In the genomic region with DNA sequence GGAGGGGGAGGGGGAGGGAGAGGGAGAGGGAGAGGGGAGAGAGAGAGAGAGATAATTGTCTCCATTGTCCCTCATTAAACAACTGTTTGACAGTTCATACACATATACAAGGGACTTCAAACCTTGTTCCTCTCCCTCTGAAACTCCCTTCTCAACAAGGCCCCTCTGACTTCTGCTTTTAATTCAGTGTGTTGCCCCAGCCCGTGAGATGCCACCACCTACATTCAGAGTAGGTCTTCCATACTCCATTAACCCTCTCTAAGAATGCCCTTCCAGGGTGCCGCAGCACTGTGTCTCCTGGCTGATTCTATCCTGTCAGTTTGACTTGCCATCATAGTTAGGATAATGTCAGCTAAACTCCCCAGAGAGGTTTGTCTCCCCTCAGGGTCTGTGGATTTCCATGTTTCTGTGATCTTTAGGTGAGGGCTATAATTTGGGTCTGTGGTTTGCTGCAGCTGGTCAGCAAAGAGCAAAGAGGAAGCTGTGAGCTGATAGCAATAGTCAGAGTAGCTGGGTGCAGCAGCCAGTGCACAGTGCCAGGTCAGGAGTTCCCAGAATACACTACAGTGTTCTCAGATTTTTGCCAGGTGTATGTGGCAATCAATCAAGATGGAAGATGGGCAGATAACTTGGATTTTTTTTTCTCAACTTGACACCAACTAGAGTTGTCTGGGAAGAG, we compare ENCODE assay signal across 21 mouse cellular contexts. TPM values are rescaled to one million over a fixed set of nuclear protein-coding genes. Genes with fewer than 3 reads are reported as not detected.
A peak's percentile ranks its signal among the peaks of the same experiment; 100 is the strongest.
DNase-seq lines count a peak whose midpoint lies in the region; ATAC-seq and TF ChIP-seq lines count a peak whose summit lies in the region.
"Had no signal": no experiment of that assay in that cellular context is flagged by ENCODE, and none has a peak within 500 bp of the region (broad histone marks: within the 10 kb centered on the region; RNA-seq: fewer than 3 reads in every experiment).

No protein-coding gene starts in this region.

- no peak overlapping the region for H3K4me3 ChIP-seq in liver, adult 2 months (ENCODE audit: insufficient read depth, low read depth, low read length)
- no peak overlapping the region for H3K4me3 ChIP-seq in liver, embryonic 11.5 days (ENCODE audit: low read depth, low read length)
- H3K4me3 ChIP-seq: forebrain, embryonic 13.5 days; lung, embryonic 15.5 days had no signal

- 74% methylated on average over 2 of the region's 2 CpGs for WGBS in liver, adult 2 months
- 32% methylated on average over 2 of the region's 2 CpGs for WGBS in liver, embryonic 11.5 days

- no peak overlapping the region for H3K9ac ChIP-seq in liver, adult 2 months (ENCODE audit: low read depth, low read length)
- no peak overlapping the region for H3K9ac ChIP-seq in liver, embryonic 11.5 days (ENCODE audit: low read depth, low read length)
- H3K9ac ChIP-seq: forebrain, embryonic 13.5 days; lung, embryonic 15.5 days had no signal

- no peaks in the 10 kb centered on the region; the same call in none of the 2 replicates for H3K9me3 ChIP-seq in liver, embryonic 11.5 days (ENCODE audit: control insufficient read depth, low read length)
- H3K9me3 ChIP-seq: forebrain, embryonic 13.5 days; lung, embryonic 15.5 days had no signal

- no peak overlapping the region for H3K4me2 ChIP-seq in liver, embryonic 11.5 days
- H3K4me2 ChIP-seq: forebrain, embryonic 13.5 days; lung, embryonic 15.5 days had no signal

- H3K36me3 ChIP-seq in liver, adult 2 months (ENCODE audit: control insufficient read depth, insufficient read depth, low read length) = no peaks in the 10 kb centered on the region
- no peaks in the 10 kb centered on the region for H3K36me3 ChIP-seq in liver, embryonic 11.5 days (ENCODE audit: control insufficient read depth, insufficient read depth, low read length)
- H3K36me3 ChIP-seq: G1E; lung, embryonic 15.5 days had no signal

- no peak for TF ChIP-seq POLR2A in liver, adult 2 months (IDR thresholded peaks at IDR 0.05; ENCODE audit: extremely low read depth, insufficient read depth, low read length)

- no peaks in the 10 kb centered on the region for H3K27me3 ChIP-seq in liver, adult 2 months (ENCODE audit: control insufficient read depth, insufficient read depth, low read length)
- H3K27me3 ChIP-seq in liver, embryonic 11.5 days (replicated peaks; ENCODE audit: control insufficient read depth, insufficient read depth, low read length) = no peaks in the 10 kb centered on the region
- H3K27me3 ChIP-seq: forebrain, embryonic 13.5 days; lung, embryonic 15.5 days had no signal

- no peaks in the 10 kb centered on the region; the same call in 1 of the 2 replicates for H3K4me1 ChIP-seq in liver, adult 2 months (ENCODE audit: control insufficient read depth, insufficient read depth, low read length)
- no peaks in the 10 kb centered on the region for H3K4me1 ChIP-seq in liver, embryonic 11.5 days (replicated peaks; ENCODE audit: control insufficient read depth, insufficient read depth, low read length)
- H3K4me1 ChIP-seq: forebrain, embryonic 13.5 days; lung, embryonic 15.5 days had no signal

- DNase-seq in liver, adult 2 months (ENCODE audit: extremely low read depth, low read depth, low spot score) = peak; percentile 16
- DNase-seq in liver, embryonic 11.5 days (ENCODE audit: low spot score) = no peak
- DNase-seq in A20 (ENCODE audit: low read depth, low spot score) = peak; percentile 92
- peak; percentile 33 for DNase-seq in fat pad, adult 2 months (ENCODE audit: extremely low read depth, low read depth, low spot score)
- DNase-seq in left cerebral cortex, adult 18-20 months (ENCODE audit: low spot score in 2 of 2) = no peak
- no peak for DNase-seq in left cerebral cortex, adult 9 months (ENCODE audit: low spot score in 2 of 2)
- DNase-seq in left cerebral cortex, adult 11 months (ENCODE audit: low spot score) = no peak
- DNase-seq: adrenal gland, postnatal 25 days; cerebellum, adult 11 months; cerebellum, postnatal 36 days; heart, postnatal 36 days; kidney, adult 9 months; layer of hippocampus, adult 9-11 months; left cerebral cortex, postnatal 4 days; midbrain, embryonic 14.5 days; thymus, postnatal 4 days had no signal

- no peaks in the 10 kb centered on the region for H3K79me2 ChIP-seq in liver, adult 2 months (ENCODE audit: control insufficient read depth, insufficient read depth, low read length)

- peak overlapping the region; percentile 33; the same call in 1 of the 2 replicates for H3K27ac ChIP-seq in liver, adult 2 months (replicated peaks; ENCODE audit: insufficient read depth, low read depth, low read length)
- H3K27ac ChIP-seq in liver, embryonic 11.5 days (ENCODE audit: low read depth, low read length) = no peak overlapping the region
- H3K27ac ChIP-seq: forebrain, embryonic 13.5 days; lung, embryonic 15.5 days had no signal

- ATAC-seq in liver, embryonic 11.5 days (replicated peaks; ENCODE audit: low FRiP score) = no peak
- peak; percentile 71 for ATAC-seq in neutrophil, adult 5-6 weeks (ENCODE audit: extremely low read depth, insufficient number of reproducible peaks, low FRiP score, poor library complexity, severe bottlenecking)
- ATAC-seq: forebrain, embryonic 13.5 days had no signal

- no peak for TF ChIP-seq CTCF in liver, adult 2 months (IDR thresholded peaks at IDR 0.05; ENCODE audit: low read depth, low read length)

RNA-seq across cellular contexts. Expression of a gene that starts 14.3 kb away (rescaled TPM):
- 27.3 and 31.6 TPM in 2 replicates for total RNA-seq in liver, adult 2 months (2014; rRNA removed)
- polyA plus RNA-seq in liver, adult 2 months (2012; rRNA removed) = 4.7 and 10.0 TPM in 2 replicates
- 9.6 and 10.9 TPM in 2 replicates for polyA plus RNA-seq in liver, embryonic 11.5 days (2014; fragmentation: Nextera tagmentation; extraction: Ambion mirVana)
- total RNA-seq in neutrophil, adult 5-6 weeks (2017) = 62.1 and 63.0 TPM in 2 replicates
- total RNA-seq in left cerebral cortex, adult 18-20 months (2021) = 1 to 10 TPM; 4.8 to 7.4 TPM
- polyA plus RNA-seq: C2C12 had no signal

Comparison
In these comparisons a context has a peak if more than half of its experiments do, and no peak if none do; other contexts are left out.
1. DNase-seq: peak in liver, adult 2 months (single experiment), A20 (single experiment) and fat pad, adult 2 months (single experiment); none in liver, embryonic 11.5 days (single experiment), left cerebral cortex, adult 18-20 months (0 of 2), left cerebral cortex, adult 9 months (0 of 2) and left cerebral cortex, adult 11 months (single experiment).